Mouse (Mus musculus): ENCODE results near the gene Fcmr. TPM values are rescaled to one million over a fixed set of nuclear protein-coding genes. Genes with fewer than 3 reads are reported as not detected.

Fcmr gene
- polyA plus RNA-seq, 1 experiment from 2014 or later: not detected

Other genes starting within 250 kb of the Fcmr start
- gene Zp3r, start 236.0 kb upstream of the Fcmr start, polyA plus RNA-seq (2015; fragmentation: Nextera tagmentation; extraction: Ambion mirVana): not detected in 2 replicates
- gene C4bp, start 204.0 kb upstream of the Fcmr start, polyA plus RNA-seq (2015; fragmentation: Nextera tagmentation; extraction: Ambion mirVana): 0.34 TPM in 1 of 2 replicates, not detected in the other
- gene Gm29427, start 149.9 kb upstream of the Fcmr start, polyA plus RNA-seq (2015; fragmentation: Nextera tagmentation; extraction: Ambion mirVana): not detected in 2 replicates
- 14.8 and 17.2 TPM in 2 replicates for gene Yod1, start 148.3 kb upstream of the Fcmr start, polyA plus RNA-seq (2015; fragmentation: Nextera tagmentation; extraction: Ambion mirVana)
- gene Pfkfb2, start 136.4 kb upstream of the Fcmr start, polyA plus RNA-seq (2015; fragmentation: Nextera tagmentation; extraction: Ambion mirVana): 3.6 and 3.8 TPM in 2 replicates
- gene AA986860, start 133.7 kb upstream of the Fcmr start, polyA plus RNA-seq (2015; fragmentation: Nextera tagmentation; extraction: Ambion mirVana): 0.75 and 1.1 TPM in 2 replicates
- gene Fcamr, start 64.8 kb upstream of the Fcmr start, polyA plus RNA-seq (2015; fragmentation: Nextera tagmentation; extraction: Ambion mirVana): 0.06 TPM in 1 of 2 replicates, not detected in the other
- gene Pigr, start 39.0 kb upstream of the Fcmr start, polyA plus RNA-seq (2015; fragmentation: Nextera tagmentation; extraction: Ambion mirVana): 0.18 and 0.31 TPM in 2 replicates
- 0.33 and 0.55 TPM in 2 replicates for gene Il24, start 21.8 kb downstream of the Fcmr start, polyA plus RNA-seq (2015; fragmentation: Nextera tagmentation; extraction: Ambion mirVana)
- not detected in 2 replicates for gene Il20, start 45.8 kb downstream of the Fcmr start, polyA plus RNA-seq (2015; fragmentation: Nextera tagmentation; extraction: Ambion mirVana)
- gene Il19, start 74.4 kb downstream of the Fcmr start, polyA plus RNA-seq (2015; fragmentation: Nextera tagmentation; extraction: Ambion mirVana): 0.18 TPM in 1 of 2 replicates, not detected in the other
- 0.57 TPM in 2 replicates for gene Il10, start 154.2 kb downstream of the Fcmr start, polyA plus RNA-seq (2015; fragmentation: Nextera tagmentation; extraction: Ambion mirVana)
- gene Mapkapk2, start 232.2 kb downstream of the Fcmr start, polyA plus RNA-seq (2015; fragmentation: Nextera tagmentation; extraction: Ambion mirVana): 26.6 and 30.4 TPM in 2 replicates

Measured in thymus, postnatal 0 days (tissue).